Mouse (Mus musculus) left cerebral cortex, adult 11 months (tissue): Measurements from ENCODE around the gene Plxdc2.

ENCODE experiments used
- DNase-seq: peaks from one replicate; pipeline ENCODE4 v3.0.0; 2022; ENCODE audit warnings: low spot score

Plxdc2 gene

DNA sequence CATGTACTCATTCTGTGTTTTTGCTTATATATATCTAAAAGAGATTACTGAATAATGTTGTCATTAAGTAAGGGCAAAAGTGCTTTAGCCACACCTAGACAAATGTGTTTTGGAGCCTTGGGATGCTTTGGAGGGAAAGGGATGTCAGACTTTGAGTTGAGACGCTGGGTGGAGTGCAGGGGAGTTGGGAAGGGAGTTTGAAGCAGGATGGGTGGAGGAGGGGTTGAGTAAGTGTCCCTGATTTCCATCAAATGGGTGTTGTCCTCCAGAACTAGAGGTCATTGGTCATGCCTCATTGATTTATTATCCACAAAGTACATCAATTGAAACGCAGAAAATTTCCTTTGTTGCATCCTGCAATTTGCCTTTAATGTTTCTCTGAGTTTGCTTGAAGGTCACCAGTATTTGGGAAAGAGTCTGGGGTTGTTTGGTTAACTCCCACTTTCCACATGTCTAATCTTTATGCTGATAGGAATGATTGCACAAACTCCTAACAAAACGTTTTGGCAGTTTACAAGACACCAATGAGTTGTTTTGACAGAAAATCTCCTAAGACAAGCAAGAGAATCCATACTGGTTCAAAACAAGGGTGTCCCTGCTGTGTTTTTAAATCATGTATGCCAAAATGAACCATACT, 58.4 kb downstream of the Plxdc2 start:
- no peak for DNase-seq

DNA sequence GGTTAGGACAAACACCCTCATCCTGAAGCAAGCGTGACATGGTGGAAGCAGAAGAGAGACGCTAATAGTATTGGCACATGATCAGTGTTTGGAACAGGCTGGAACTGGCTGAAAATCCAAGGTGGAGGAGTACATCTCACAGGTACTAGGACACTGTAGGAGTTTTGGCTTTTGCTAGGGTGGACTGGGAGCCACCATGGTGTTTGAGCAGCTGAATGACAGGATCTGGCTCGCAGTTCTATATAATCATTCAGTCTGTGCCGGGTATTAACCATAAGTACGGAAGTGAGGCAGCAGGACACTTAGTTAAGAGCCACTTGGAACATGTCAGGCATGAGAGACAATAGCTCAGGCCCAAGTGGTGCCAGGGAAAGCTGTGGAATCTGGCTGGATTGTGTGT, 82.9 kb downstream of the Plxdc2 start:
- DNase-seq, result no peak

DNA sequence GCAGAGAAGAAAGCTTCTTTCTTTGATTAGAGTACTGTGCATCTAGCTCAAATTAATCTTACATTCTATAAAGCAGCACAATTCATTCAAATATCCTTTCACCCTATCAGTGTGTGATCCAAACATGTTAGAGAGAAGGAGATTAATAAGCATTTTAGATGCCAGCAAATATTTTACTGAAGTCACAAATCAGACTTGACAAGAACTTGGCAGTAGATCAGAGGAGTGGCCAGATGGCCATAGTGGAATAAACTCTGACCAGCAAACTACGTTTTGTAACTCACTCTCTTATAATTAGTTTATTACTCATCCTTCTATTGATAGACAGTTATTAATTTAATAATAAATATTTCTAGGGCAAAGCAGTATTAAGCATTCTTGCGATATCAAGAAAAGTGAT, 86.5 kb downstream of the Plxdc2 start:
- no peak for DNase-seq

DNA sequence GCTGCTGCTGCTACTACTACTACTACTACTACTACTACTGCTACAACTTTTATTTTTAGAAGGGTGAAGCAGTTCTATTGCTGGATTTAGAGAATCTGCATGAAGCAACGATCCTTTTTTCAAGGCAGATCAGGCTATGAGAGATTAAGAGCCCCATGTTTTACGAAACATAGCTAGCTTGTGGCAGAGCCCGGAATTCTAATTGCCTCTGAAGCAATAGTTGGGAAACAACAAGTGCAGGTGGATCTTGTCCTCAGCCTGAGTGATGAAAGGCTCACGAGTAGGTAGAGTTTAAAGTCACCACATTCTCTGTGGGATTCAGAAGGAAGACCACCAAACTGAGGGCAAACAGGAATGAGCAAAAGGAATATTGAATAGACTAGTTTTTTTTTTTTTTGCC, 91.8 kb downstream of the Plxdc2 start:
- DNase-seq, result no peak

DNA sequence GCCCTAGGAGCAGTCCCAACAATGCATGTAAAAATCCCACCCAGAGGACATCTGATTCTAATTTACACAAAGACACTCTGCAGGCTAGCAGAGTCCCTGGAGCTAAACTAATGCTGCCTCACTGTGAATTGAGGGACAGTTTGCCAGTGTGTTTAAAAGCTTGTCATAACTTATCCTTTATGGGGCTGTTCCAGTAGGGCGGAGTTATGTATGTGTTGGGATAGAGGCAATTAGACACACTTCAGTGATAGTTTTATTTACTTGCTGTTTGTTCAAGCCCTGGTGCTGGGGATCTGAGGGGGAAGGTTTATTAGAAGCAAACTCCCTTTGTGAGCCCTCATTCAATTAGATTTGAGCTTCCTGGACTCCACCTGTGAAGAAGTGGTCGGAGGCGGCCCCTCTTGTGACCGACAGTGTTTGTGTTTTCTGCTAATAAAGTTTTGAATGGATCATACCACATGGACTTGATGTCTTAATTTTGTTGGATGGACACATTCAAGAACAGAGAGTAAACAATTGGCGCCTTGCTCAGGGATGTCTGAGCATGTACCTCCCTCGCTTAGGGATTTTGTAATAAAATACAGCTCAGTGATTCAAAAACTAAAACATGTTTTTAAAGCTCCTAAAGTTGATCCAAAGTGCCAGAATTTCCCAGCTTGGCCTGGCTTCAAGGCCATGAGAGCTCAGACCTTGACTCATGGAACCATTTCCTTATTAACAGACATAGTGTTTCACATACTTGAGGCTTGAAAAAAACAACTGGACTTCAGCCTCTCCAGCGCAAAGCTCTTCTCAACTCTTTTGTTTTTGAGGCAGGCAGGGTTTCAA, 94.9 kb downstream of the Plxdc2 start:
- DNase-seq, result no peak

DNA sequence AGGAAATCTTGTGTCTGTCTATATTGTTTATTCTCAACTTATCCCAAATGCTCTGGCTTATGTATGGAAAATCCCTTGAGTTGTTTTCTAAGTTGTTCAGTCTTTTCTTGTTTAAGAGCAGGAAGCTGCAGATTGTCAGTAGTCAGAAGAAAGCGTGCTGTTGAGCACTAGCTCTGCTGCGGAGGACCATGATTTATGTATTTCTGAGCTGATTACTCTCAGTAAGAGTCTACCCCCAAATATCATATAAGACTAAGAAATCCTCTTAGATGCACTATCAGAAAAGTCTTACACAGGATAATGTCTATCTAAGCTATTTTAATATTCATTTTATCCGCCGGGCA, 95.5 kb downstream of the Plxdc2 start:
- no peak for DNase-seq

DNA sequence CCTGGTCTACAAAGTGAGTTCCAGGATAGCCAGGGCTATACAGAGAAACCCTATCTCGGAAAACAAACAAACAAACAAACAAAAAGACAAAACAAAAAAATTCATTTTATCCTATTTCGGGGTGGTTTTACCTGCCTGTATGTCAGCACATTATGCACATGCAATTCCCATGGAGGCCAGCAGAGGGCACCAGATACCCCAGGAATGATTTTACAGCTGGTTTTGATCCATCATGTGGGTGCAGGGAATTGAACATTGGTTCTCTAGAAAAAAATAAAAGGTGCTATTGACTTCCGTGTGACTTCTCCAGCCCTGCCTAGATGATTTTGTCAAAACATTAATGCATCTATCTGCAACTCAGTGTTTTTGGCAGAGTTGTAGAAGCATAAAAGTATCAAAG, 96.0 kb downstream of the Plxdc2 start:
- no peak for DNase-seq

DNA sequence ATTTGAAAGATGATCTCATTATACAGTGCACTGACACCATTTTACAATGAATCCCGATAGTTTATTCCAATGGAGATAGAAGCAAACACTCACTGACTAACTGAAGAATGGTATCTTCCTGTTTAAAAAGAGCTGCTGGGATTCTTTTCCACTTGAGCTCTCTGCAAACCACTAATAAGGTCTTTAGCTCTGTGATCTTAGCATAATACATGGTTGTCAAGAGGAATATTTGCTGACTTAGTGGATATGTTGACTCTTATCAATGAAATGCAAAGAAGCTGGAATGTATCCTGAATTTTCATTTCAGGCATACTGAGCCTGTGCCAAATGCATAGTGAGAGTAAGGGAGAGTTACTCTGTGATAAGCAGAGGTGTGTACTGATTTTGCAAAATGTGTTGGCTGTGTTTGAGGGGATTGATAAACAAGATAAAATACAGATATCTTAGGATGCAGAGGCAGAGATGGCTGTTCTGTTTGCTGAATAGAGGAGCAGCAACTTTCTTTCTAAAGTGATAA, 100.2 kb downstream of the Plxdc2 start:
- DNase-seq, result no peak

DNA sequence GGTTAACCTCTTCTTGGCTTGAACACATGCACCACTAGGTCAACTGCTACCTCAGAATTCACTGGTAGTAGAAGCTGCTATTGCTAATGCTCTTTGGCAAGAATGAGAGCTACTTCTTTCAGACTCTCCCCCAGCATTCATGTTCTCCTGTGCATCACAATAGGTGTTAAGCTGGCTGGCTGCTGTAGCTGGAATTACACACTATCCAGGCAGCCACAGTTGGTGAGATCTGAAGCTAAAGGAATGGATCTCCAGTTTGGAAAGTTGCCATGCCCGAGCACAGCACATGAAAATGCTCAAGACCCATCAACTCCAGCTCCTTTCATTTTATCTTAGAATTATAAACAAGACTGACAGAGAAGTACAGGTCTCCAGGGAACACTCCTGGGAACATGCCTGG, 103.4 kb downstream of the Plxdc2 start:
- DNase-seq, result no peak

DNA sequence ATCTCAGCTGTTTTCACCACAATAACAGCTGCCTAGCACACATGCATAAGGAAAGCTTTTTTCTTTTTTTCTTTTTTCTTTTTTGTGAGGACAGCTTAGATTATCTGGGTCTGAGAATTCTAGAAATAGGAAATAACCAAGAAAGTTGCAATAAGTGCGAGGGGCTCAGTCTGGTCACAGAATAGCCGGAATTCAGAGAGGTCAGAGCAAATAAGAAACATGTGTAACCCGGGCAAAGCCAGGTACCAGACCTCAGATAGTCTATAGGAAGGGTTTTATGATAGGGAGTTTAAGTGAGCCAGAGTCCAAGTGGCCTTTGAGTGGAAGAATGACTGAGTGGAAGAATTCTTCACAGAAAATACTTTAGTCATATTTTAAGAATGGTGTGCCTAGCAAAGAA, 114.0 kb downstream of the Plxdc2 start:
- DNase-seq, result no peak

DNA sequence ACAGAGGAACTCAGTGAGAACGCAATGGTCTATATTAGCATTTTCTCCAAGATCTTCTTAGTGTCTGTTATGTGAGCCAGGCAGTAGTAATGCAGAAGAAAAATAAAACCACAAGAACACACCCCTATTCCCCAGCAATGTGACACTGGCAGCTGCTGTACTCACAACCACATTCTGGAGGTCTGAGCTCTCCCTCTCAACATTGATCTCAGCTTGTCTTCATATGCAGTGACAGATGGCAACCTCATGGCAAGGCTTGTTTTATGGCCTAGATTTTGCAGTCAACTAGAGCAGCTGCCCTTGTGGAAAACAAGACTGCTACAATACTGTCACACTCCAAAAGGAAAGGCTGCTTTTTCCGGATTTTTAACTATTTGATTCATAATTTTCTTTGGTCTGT, 127.8 kb downstream of the Plxdc2 start:
- no peak for DNase-seq

DNA sequence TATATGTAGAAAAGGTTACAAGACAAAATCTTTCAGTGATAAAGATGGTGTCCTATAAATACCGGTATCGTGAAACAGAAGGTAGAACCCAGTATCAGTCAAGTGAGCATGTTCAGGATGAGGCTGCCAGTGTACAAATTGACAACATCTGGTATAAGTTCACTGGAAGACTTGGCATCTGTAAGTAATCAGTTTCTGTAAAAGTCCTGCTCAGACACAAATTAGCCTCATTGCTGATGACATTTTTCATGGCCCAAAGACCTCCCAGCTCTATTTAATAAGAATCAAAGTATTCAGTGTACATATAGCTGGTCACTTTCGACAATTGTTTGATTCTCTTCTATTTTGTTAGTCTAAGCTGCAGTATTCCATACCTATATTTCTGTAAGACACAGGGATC, 129.9 kb downstream of the Plxdc2 start:
- DNase-seq, result no peak

DNA sequence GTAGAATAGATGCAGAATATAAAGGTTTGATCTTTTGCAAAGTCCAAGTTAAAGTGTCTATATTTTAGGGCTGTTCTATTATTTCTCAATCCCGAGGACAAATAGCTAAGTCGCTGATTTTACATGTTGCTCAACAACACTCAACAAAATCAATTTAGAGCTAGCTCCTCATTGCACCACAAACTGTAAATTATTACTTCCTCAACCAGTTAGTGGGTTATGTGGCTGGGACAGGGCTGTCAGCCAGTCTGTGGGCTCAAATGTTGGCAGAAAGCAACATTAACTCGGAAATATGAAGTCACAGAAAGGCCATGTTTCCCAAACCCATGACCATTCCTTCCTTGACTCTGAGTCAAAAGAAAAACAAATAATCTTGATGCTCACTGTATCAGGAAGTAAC, 135.1 kb downstream of the Plxdc2 start:
- no peak for DNase-seq

DNA sequence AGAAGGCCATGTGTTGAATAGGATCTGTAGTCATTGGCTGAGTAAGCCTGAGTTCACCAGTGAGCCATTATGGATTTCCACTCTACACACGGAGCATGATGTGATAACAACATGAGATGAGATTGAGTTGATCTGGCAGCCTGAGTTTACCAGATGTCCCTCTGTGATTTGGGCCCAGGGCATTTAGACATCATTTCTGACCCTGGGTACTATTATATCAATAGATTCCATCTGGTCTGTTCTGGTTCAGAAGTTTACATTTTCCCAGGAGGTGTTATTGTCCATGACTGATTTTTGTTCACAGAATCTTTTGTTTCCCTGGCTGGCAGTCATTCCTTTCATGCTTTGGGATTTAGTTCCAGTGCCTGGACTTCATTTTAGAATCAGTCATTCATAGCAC, 146.7 kb downstream of the Plxdc2 start:
- DNase-seq, result no peak

DNA sequence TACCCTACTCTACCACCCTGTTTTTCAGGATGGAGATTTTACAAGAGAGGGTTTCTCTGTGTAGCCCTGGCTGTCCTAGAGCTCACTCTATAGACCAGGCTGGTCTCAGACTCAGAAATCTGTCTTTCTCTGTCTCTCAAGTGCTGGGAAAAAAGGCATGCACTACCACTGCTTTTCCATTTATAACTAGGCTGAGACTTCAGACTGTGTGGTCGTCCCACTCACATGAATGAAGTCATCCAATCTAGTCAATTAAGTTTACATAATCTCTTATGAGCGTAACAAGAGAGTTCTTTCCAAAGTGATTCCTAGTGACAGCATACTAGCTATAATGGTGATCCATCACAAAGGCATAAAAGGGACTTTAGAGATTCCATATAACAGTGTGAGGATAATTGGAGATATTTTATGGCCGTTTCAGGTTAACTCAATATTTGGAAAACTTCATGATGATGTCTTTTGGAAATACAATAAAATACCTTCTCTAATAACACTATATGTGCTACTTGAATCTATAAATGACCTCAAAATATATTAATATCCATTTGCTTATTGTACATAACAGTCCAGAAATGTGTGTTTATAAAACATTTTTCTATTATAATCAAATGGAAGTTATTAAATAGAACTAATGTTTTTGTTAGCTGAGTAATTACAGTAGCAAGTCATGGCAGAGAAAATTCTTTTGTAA, 151.6 kb downstream of the Plxdc2 start:
- no peak for DNase-seq

DNA sequence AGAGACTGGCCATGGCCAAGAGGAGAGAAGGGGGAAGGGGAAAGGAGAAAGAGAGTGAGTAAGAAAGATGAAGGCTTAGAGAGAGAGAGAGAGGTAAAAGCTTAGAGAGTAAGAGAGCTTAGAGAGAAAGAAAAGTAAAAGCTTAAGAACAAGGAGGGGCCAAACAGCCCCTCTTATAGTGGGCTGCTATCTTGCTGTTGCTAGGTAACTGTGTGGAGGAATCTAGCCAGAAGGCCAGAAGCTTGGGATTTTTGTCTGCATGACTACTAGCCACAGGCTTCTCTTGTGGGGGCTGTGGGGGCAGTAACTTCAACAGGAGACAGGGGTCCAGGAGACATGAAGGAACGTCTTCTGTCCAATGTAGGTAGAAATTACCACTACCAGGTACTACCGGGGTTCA, 162.0 kb downstream of the Plxdc2 start:
- DNase-seq, result no peak

DNA sequence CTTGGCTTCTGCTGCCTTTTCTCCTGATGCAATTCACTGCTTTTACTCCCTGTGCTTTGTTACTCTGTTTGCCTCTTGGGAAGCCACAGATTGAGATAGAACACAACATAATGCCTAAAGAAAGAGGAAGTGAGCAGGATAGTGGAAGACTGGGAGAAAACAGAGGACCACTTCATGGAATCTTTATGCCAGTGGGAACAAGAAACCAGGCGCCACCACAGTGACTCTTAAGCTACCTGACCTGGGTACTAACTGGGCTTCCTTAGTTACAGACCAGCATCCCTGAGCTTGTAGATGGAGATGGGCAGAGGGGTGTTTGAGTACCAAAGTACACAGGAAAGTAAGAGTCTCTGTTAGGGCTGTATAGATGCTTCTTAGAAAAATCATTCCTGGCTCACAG, 167.3 kb downstream of the Plxdc2 start:
- no peak for DNase-seq

DNA sequence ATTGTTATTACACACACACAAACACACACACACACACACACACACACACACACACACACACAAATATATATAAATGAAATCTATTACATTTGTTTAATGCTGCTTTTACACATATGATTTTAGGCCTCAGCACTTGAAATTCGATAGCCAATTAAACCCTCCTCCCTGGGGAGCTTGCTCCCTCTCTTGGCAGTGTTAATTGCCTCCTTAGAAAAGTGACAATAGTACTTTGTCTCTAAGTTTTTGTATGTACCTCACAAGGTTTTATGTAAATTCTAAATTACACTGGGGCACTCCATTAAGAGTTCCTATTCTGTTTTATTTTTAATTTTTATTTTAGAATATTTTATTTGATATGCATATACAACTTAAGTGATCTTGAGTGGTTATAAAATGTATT, 176.1 kb downstream of the Plxdc2 start:
- DNase-seq, result no peak

DNA sequence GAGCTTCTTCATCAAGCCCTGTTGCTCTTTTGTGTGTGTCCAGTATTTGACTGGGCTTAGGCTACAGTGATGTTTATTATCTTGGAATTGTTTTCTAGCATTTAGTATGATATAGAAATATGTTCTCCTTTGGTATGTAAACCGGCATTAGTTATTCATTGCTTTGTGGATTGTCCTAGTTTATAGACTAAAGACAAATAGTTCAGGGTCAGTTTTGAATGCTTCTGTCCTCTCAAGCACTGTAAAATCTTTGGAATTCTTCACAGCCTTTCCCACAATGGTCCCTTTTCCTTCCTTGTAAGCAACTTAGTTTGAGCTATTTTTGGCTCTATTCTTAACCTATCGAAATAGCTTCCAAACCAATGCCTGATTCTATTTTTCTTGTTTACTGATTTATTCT, 178.5 kb downstream of the Plxdc2 start:
- no peak for DNase-seq

DNA sequence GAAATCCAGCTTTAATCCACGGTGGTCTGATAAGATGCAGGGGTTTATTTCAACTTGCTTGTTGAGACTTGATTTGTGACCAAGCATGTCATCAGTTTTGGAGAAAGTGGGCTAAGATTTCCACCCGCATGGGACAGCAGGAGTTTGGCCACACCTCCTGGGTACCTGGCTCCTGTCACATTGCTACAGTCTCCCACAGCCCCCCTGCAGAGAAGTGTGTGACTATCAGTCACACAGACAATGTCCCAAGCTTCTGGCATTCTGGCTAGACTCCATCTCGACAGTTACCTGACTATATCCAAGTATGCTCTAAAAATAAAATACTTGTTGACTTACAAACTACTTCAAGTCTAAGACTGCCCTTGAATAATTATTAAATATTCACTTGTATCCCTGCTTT, 185.1 kb downstream of the Plxdc2 start:
- DNase-seq, result no peak

DNA sequence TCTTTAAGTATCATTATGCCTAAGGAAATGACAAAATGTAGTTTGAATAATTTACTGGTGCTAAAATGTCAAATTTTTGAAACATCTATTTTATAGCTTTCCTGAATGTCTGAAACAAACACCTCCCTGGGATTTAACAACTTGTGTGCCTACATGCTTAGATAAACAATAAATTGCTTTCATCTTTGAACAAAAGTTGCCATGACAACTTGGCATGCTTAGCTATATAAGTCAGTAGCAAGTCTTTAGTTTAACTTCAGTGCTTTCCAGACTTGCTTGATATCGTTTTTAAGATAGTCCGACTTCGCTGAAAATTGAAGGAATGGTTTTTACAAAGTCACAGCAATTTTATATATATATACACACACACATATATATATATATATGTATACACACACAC, 189.1 kb downstream of the Plxdc2 start:
- DNase-seq, result no peak

DNA sequence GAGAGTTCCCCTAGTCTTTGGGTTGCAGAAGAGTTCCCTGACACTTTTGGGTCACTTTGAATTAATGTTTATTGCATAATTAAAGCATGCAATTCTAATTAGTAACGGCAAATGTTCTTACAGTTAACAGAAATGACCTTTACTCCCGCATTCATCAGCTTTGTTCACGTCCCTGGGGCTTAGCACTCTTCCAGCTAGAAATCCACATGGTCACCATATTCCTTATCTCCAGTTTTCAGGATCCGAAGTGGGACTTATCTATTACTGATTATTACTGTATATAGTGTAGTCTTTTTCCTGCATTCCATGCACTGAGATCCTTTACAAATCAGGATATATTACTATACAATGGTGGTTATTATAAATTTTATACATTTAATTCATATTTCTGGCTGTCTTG, 203.2 kb downstream of the Plxdc2 start:
- DNase-seq, result no peak

DNA sequence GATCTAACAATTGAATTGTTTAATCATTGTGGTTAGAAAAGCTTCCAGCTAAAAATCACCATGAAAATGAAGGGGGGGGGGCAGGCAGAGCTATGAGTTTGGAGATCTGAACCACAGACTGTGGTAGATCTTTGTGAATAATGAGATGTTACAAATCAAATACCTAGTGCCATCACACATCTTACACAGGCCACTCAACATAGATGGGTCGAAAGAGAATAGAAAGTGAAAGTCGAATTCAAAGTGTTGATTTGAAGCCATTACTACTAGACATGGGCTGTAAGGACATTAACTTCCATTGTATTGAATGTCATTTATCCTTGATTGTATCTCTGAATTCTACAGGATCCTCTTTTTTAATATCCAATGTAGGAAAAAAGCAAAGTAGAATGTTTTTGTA, 212.2 kb downstream of the Plxdc2 start:
- no peak for DNase-seq
